Mouse (Mus musculus) cerebellum, adult 2 months (tissue): ENCODE results near the gene Nat9.

Experiments used
- CTCF ChIP-seq: fragments of 200-500 bp; IDR thresholded peaks from 2 replicates; pipeline ENCODE4 v1.5.1; 2011; ENCODE audit warnings: low read depth, mild to moderate bottlenecking, control low read depth, low read length, moderate library complexity, borderline replicate concordance; ENCODE audit not compliant: insufficient read depth
- POLR2A ChIP-seq: fragments of 200-500 bp; IDR thresholded peaks from 2 replicates; pipeline ENCODE4 v1.6.1; 2011; ENCODE audit warnings: low read length, control low read depth, borderline replicate concordance; ENCODE audit not compliant: insufficient read depth

GRCm38 (mm10) chr11:115181913-115182638 lies 5.6 kb downstream of the Nat9 start:
- TF ChIP-seq POLR2A (no peak), CTCF (peak; percentile 94)
